Mouse (Mus musculus): Measurements from ENCODE around the gene Pof1b. TPM values are rescaled to one million over a fixed set of nuclear protein-coding genes. Genes with fewer than 3 reads are reported as not detected.

Pof1b gene
- 0.33 and 0.43 TPM in 2 replicates for polyA plus RNA-seq (2014; fragmentation: Nextera tagmentation; extraction: Ambion mirVana)

- Histone ChIP-seq H3K4me1 (ENCODE audit: control insufficient read depth, insufficient read depth, low read length) (no peaks in the 10 kb centered on the region), H3K4me2 (ENCODE audit: low read depth, low read length) (no peak within 1 kb of the TSS), H3K27ac (ENCODE audit: low read depth, low read length) (no peak within 1 kb of the TSS), H3K9ac (replicated peaks; ENCODE audit: low read depth, low read length) (no peak within 1 kb of the TSS), H3K4me3 (ENCODE audit: low read depth, low read length) (no peak within 1 kb of the TSS), H3K27me3 (ENCODE audit: control insufficient read depth, insufficient read depth, low read length) (no peaks in the 10 kb centered on the region), H3K36me3 (ENCODE audit: control insufficient read depth, insufficient read depth, low read length) (no peaks in the 10 kb centered on the region), H3K9me3 (ENCODE audit: control insufficient read depth, low read length) (no peaks in the 10 kb centered on the region)
- no peak for ATAC-seq (ENCODE audit: low read depth)
- WGBS, result 60% methylated on average over 5 of the region's 5 CpGs
Observed at GRCm38 (mm10) chrX:112698508-112698907, at the start of gene Pof1b. Gene Pof1b (minus strand): TSS chrX:112698651.

- Histone ChIP-seq H3K4me1 (ENCODE audit: control insufficient read depth, insufficient read depth, low read length) (no peaks in the 10 kb centered on the region), H3K36me3 (ENCODE audit: control insufficient read depth, insufficient read depth, low read length) (no peaks in the 10 kb centered on the region), H3K27me3 (ENCODE audit: control insufficient read depth, insufficient read depth, low read length) (no peaks in the 10 kb centered on the region), H3K4me3 (ENCODE audit: low read depth, low read length) (no peak overlapping the region), H3K9ac (replicated peaks; ENCODE audit: low read depth, low read length) (no peak overlapping the region), H3K27ac (ENCODE audit: low read depth, low read length) (no peak overlapping the region), H3K9me3 (ENCODE audit: control insufficient read depth, low read length) (no peaks in the 10 kb centered on the region), H3K4me2 (ENCODE audit: low read depth, low read length) (no peak overlapping the region)
- ATAC-seq (ENCODE audit: low read depth), result no peak
Observed at GRCm38 (mm10) chrX:112716587-112716986, 18.1 kb upstream of the Pof1b start.

GRCm38 (mm10) chrX:112694392-112694791 lies 4.1 kb downstream of the Pof1b start:
- no peak for ATAC-seq (ENCODE audit: low read depth)
- 33% methylated on average over 1 of the region's 1 CpGs for WGBS
- H3K27me3 ChIP-seq (ENCODE audit: control insufficient read depth, insufficient read depth, low read length), result no peaks in the 10 kb centered on the region
- H3K36me3 ChIP-seq (ENCODE audit: control insufficient read depth, insufficient read depth, low read length), result no peaks in the 10 kb centered on the region
- no peak overlapping the region for H3K4me3 ChIP-seq (ENCODE audit: low read depth, low read length)
- H3K9me3 ChIP-seq (ENCODE audit: control insufficient read depth, low read length), result no peaks in the 10 kb centered on the region
- H3K4me1 ChIP-seq (ENCODE audit: control insufficient read depth, insufficient read depth, low read length), result no peaks in the 10 kb centered on the region
- H3K27ac ChIP-seq (ENCODE audit: low read depth, low read length), result no peak overlapping the region
- H3K4me2 ChIP-seq (ENCODE audit: low read depth, low read length), result no peak overlapping the region
- no peak overlapping the region for H3K9ac ChIP-seq (replicated peaks; ENCODE audit: low read depth, low read length)

DNA sequence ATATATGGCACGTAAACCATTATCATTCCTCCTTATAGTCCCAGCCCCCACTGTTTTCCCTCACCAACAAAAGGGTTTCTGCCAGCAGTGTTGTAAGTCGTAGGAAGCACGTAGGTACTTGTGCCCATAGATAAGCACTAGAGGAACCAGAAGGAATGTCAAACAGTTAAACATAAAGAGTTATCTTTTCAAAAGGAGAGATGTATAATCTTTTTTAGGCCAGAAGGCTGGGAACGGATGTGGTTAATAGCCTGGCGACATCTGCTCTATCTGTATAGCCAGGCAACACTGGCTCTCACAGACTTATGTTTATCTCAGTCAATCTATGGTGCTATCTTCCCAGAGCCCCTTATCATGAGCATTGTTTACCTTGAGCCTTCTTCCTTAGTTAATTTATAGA lies 17.8 kb downstream of the Pof1b start:
- no peak overlapping the region for H3K4me2 ChIP-seq (ENCODE audit: low read depth, low read length)
- H3K9me3 ChIP-seq (ENCODE audit: control insufficient read depth, low read length), result no peaks in the 10 kb centered on the region
- no peaks in the 10 kb centered on the region for H3K4me1 ChIP-seq (ENCODE audit: control insufficient read depth, insufficient read depth, low read length)
- 75% methylated on average over 5 of the region's 5 CpGs for WGBS
- no peak overlapping the region for H3K9ac ChIP-seq (replicated peaks; ENCODE audit: low read depth, low read length)
- no peaks in the 10 kb centered on the region for H3K36me3 ChIP-seq (ENCODE audit: control insufficient read depth, insufficient read depth, low read length)
- no peaks in the 10 kb centered on the region for H3K27me3 ChIP-seq (ENCODE audit: control insufficient read depth, insufficient read depth, low read length)
- no peak for ATAC-seq (ENCODE audit: low read depth)
- H3K27ac ChIP-seq (ENCODE audit: low read depth, low read length), result no peak overlapping the region
- no peak overlapping the region for H3K4me3 ChIP-seq (ENCODE audit: low read depth, low read length)

DNA sequence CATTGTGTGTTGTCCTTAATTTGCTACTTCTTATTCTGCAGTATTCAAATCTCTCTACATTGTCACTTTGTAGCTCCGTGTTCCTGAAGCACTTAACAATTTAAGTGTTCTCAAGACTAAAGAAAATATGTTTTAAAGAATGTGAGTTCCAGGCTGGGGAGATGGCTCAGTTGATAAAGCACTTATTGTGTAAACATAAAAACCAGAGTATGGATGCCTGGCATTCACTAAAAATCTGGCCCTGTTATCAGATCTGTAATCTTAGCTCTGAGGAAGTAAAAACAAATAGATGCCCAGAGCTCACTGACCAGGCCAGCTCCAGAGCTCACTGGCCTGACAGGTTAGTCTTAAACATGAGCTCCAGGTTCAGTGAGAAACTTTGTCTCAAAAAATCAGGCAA lies 22.9 kb downstream of the Pof1b start:
- WGBS, result 57% methylated on average over 1 of the region's 1 CpGs
- H3K27me3 ChIP-seq (ENCODE audit: control insufficient read depth, insufficient read depth, low read length), result no peaks in the 10 kb centered on the region
- ATAC-seq (ENCODE audit: low read depth), result no peak
- no peak overlapping the region for H3K4me2 ChIP-seq (ENCODE audit: low read depth, low read length)
- H3K4me3 ChIP-seq (ENCODE audit: low read depth, low read length), result no peak overlapping the region
- no peak overlapping the region for H3K9ac ChIP-seq (replicated peaks; ENCODE audit: low read depth, low read length)
- H3K4me1 ChIP-seq (ENCODE audit: control insufficient read depth, insufficient read depth, low read length), result no peaks in the 10 kb centered on the region
- no peaks in the 10 kb centered on the region for H3K9me3 ChIP-seq (ENCODE audit: control insufficient read depth, low read length)
- no peak overlapping the region for H3K27ac ChIP-seq (ENCODE audit: low read depth, low read length)
- H3K36me3 ChIP-seq (ENCODE audit: control insufficient read depth, insufficient read depth, low read length), result no peaks in the 10 kb centered on the region

GRCm38 (mm10) chrX:112601306-112602120 lies 96.9 kb downstream of the Pof1b start:
- 25% methylated on average over 30 of the region's 81 CpGs for WGBS
- no peaks in the 10 kb centered on the region for H3K27me3 ChIP-seq (ENCODE audit: control insufficient read depth, insufficient read depth, low read length)
- ATAC-seq (ENCODE audit: low read depth), result peak; percentile 71

DNA sequence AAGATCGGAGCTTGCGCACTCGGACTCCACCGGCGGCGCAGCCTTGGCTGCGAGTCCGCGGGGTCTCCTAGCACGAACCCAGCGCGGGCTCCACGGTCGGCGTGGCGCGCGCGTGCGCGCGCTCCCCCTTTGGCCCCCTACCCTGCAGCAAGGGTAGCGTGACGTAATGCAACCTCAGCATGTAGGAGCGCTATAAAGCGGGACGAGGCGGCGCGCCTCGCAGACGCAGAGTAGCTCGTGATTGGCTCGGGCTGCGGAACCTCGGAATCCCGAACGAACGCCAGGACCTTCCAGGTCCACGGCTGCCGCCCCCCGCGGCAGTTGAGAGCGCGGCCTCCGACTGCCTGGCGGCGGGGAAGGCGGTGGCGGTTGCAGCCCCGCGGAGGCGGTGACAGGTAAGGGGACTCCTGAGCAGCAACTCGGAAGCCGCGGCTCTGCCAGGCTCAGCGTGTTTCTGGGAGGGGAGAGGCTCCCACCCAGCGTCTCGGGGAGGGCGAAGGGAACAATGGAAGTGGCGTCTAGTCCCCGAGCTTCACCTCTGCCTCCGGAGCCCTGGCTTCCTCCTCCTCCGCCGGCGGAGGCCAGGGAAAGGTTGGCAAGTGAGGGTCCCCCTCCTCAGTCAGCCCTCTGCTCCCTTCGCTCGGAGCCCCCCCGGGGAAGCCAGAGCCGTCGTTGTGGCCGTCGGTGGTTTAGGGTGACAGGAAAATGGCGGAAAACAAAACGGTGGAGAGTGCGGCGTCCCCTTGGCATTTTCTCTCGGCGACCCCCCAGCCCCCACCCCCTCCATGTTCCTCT lies 97.7 kb downstream of the Pof1b start, which contains the start of gene Zfp711:
Gene Zfp711 (plus strand): TSS at position 16 of the 795 bp plus-strand sequence.
- H3K27ac ChIP-seq (ENCODE audit: low read depth, low read length), result peak within 1 kb of the TSS; percentile 90
- no peaks in the 10 kb centered on the region for H3K36me3 ChIP-seq (ENCODE audit: control insufficient read depth, insufficient read depth, low read length)
- ATAC-seq (ENCODE audit: low read depth), result peak; percentile 98
- no peaks in the 10 kb centered on the region for H3K4me1 ChIP-seq (ENCODE audit: control insufficient read depth, insufficient read depth, low read length)
- H3K9me3 ChIP-seq (ENCODE audit: control insufficient read depth, low read length), result no peaks in the 10 kb centered on the region
- H3K4me3 ChIP-seq (ENCODE audit: low read depth, low read length), result peak within 1 kb of the TSS; percentile 61
- H3K27me3 ChIP-seq (ENCODE audit: control insufficient read depth, insufficient read depth, low read length), result no peaks in the 10 kb centered on the region
- H3K4me2 ChIP-seq (ENCODE audit: low read depth, low read length), result peak within 1 kb of the TSS; percentile 42
- WGBS, result 14% methylated on average over 52 of the region's 79 CpGs
- H3K9ac ChIP-seq (replicated peaks; ENCODE audit: low read depth, low read length), result peak within 1 kb of the TSS; percentile 81

More at GRCm38 (mm10) chrX:112601306-112602120, 96.9 kb downstream of the Pof1b start:
- no peaks in the 10 kb centered on the region for H3K9me3 ChIP-seq (ENCODE audit: control insufficient read depth, low read length)
- H3K4me1 ChIP-seq (ENCODE audit: control insufficient read depth, insufficient read depth, low read length), result no peaks in the 10 kb centered on the region
- H3K27ac ChIP-seq (ENCODE audit: low read depth, low read length), result peak overlapping the region; percentile 90
- H3K4me2 ChIP-seq (ENCODE audit: low read depth, low read length), result peak overlapping the region; percentile 42
- H3K9ac ChIP-seq (replicated peaks; ENCODE audit: low read depth, low read length), result peak overlapping the region; percentile 81
- no peaks in the 10 kb centered on the region for H3K36me3 ChIP-seq (ENCODE audit: control insufficient read depth, insufficient read depth, low read length)
- peak overlapping the region; percentile 61 for H3K4me3 ChIP-seq (ENCODE audit: low read depth, low read length)

All from neural tube, embryonic 14.5 days (tissue).